Mouse (Mus musculus) intestine, postnatal 0 days (tissue): ENCODE measurements around the gene Plekhg5. TPM values are rescaled to one million over a fixed set of nuclear protein-coding genes. Genes with fewer than 3 reads are reported as not detected.
A peak's percentile ranks its signal among the peaks of the same experiment; 100 is the strongest.

Experiments used
- ATAC-seq: fragments of 200-750 bp; cut with Nextera tagmentation; 2 replicates; pipeline ENCODE4 v1.8.0; 2017; ENCODE audit warnings: mild to moderate bottlenecking, moderate TSS enrichment, moderate library complexity
- H3K27ac ChIP-seq: fragments of 300-500 bp; sonication (generic); 2 replicates; pipeline ENCODE4 v1.5.1; 2014; ENCODE audit warnings: mild to moderate bottlenecking, low read depth, low read length, moderate library complexity
- H3K27me3 ChIP-seq: fragments of 300-500 bp; sonication (generic); replicated peaks from 2 replicates; pipeline ENCODE4 v1.6.1; 2014; ENCODE audit warnings: low read length, mixed read lengths; ENCODE audit not compliant: control insufficient read depth, insufficient read depth
- H3K36me3 ChIP-seq: fragments of 300-500 bp; sonication (generic); 2 replicates; pipeline ENCODE4 v1.6.1; 2014; ENCODE audit warnings: mild to moderate bottlenecking, moderate library complexity; ENCODE audit not compliant: control insufficient read depth, insufficient read depth
- H3K4me1 ChIP-seq: fragments of 300-500 bp; sonication (generic); replicated peaks from 2 replicates; pipeline ENCODE4 v1.6.1; 2014; ENCODE audit warnings: antibody characterized with exemption, low read length, mixed read lengths; ENCODE audit not compliant: control insufficient read depth, insufficient read depth
- H3K4me2 ChIP-seq: fragments of 300-500 bp; sonication (generic); replicated peaks from 2 replicates; pipeline ENCODE4 v1.6.1; 2014; ENCODE audit warnings: low read depth, mild to moderate bottlenecking, moderate library complexity
- H3K4me3 ChIP-seq: fragments of 300-500 bp; sonication (generic); 2 replicates; pipeline ENCODE4 v1.5.1; 2014; ENCODE audit warnings: low read depth, low read length
- H3K9ac ChIP-seq: fragments of 300-500 bp; sonication (generic); 2 replicates; pipeline ENCODE4 v1.6.1; 2014; ENCODE audit warnings: mild to moderate bottlenecking, low read depth, low read length
- H3K9me3 ChIP-seq: fragments of 300-500 bp; sonication (generic); 2 replicates; pipeline ENCODE4 v1.6.1; 2016; ENCODE audit warnings: mixed run types; ENCODE audit not compliant: control insufficient read depth
- CTCF ChIP-seq: sonication (generic); IDR thresholded peaks from 2 replicates; pipeline ENCODE4 v1.5.1; 2016; ENCODE audit warnings: low read depth, mild to moderate bottlenecking, control low read depth, antibody characterized with exemption, moderate library complexity
- WGBS: fragments of 180-500 bp; shearing (Covaris S2); extraction: QIAGEN DNeasy Blood & Tissue Kit; methylation state at CpG from one replicate; pipeline ENCODE4 v1.1.7; 2014; 5-methylcytosine and 5-hydroxymethylcytosine counted together
- polyA plus RNA-seq: library from polyadenylated mRNA; unstranded; fragments of >200 nt; fragmentation: Nextera tagmentation; extraction: Ambion mirVana; gene quantifications from 2 replicates; pipeline ENCODE4 v1.2.1, GENCODE M21; 2015

Plekhg5 gene
- polyA plus RNA-seq, 1 experiment from 2014 or later: 14.0 TPM

DNA sequence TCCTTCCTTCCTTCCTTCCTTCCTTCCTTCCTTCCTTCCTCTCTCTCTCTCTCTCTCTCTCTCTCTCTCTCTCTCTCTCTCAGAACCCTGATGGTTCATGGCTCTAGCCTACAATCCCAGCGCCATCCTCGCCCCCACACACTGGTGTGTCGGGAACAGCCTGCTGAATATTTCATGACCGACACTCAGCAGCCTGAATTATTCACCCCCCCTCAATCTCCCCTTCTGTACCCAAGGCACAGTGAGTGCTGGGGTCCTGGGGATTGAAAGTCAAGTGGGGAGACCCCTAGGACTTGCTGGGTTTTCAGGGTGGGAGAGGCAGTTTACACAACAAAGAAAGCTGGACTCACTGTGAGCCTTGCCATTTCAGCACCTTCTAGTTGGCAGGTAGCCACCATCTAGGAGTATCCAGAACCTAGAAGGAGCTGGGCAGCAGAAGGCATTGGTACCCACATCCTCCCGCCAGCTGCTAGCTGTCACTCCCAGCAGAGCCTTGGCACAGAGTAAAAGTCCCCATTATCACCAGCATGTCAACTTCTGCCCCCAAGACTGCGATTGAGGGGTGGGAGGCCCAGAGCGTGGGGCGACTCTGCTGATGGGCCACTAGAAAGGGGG is 69.3 kb downstream of the Plekhg5 start:
- Histone ChIP-seq H3K27ac (no peak overlapping the region), H3K9ac (no peak overlapping the region), H3K4me3 (no peak overlapping the region), H3K4me2 (no peak overlapping the region), H3K36me3 (no peaks in the 10 kb centered on the region), H3K4me1 (no peaks in the 10 kb centered on the region), H3K27me3 (peaks cover 5% of the 10 kb centered on the region; the same call in 1 of the 2 replicates), H3K9me3 (no peaks in the 10 kb centered on the region)
- TF ChIP-seq CTCF: no peak
- no peak for ATAC-seq
- 69% methylated on average over 8 of the region's 8 CpGs for WGBS

DNA sequence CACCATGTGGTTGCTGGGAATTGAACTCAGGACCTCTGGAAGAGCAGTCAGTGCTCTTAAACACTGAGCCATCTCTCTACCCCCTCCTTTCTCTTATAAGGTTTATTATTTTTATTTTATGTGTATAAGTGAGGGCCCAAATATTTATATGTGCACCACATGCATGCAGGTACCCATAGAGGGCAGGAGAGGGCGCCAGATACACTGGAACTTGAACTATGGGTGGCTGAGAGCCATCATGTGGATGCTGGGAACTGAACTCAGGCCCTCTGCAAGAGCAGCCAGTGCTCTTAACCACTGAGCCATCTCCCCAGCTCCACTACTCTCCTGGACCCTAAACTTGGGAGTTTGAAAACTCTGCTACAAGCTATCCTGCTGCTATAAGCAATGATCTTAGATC is 71.3 kb downstream of the Plekhg5 start:
- ATAC-seq: no peak
- WGBS: 43% methylated on average over 1 of the region's 1 CpGs
- peak; percentile 41 for TF ChIP-seq CTCF
- Histone ChIP-seq H3K9ac (no peak overlapping the region), H3K36me3 (no peaks in the 10 kb centered on the region), H3K27ac (no peak overlapping the region), H3K9me3 (no peaks in the 10 kb centered on the region), H3K4me3 (no peak overlapping the region), H3K4me1 (no peaks in the 10 kb centered on the region), H3K27me3 (peaks cover 5% of the 10 kb centered on the region; the same call in 1 of the 2 replicates), H3K4me2 (no peak overlapping the region)

- Histone ChIP-seq H3K9me3 (no peaks in the 10 kb centered on the region), H3K9ac (no peak overlapping the region), H3K4me3 (no peak overlapping the region), H3K4me1 (no peaks in the 10 kb centered on the region), H3K36me3 (no peaks in the 10 kb centered on the region), H3K27me3 (peaks cover 5% of the 10 kb centered on the region; the same call in 1 of the 2 replicates), H3K4me2 (no peak overlapping the region), H3K27ac (no peak overlapping the region)
- WGBS: 51% methylated on average over 10 of the region's 10 CpGs
- TF ChIP-seq CTCF: no peak
- ATAC-seq: no peak
These were observed 73.2 kb downstream of the Plekhg5 start for GRCm38 (mm10) chr4:152145473-152145872.

DNA sequence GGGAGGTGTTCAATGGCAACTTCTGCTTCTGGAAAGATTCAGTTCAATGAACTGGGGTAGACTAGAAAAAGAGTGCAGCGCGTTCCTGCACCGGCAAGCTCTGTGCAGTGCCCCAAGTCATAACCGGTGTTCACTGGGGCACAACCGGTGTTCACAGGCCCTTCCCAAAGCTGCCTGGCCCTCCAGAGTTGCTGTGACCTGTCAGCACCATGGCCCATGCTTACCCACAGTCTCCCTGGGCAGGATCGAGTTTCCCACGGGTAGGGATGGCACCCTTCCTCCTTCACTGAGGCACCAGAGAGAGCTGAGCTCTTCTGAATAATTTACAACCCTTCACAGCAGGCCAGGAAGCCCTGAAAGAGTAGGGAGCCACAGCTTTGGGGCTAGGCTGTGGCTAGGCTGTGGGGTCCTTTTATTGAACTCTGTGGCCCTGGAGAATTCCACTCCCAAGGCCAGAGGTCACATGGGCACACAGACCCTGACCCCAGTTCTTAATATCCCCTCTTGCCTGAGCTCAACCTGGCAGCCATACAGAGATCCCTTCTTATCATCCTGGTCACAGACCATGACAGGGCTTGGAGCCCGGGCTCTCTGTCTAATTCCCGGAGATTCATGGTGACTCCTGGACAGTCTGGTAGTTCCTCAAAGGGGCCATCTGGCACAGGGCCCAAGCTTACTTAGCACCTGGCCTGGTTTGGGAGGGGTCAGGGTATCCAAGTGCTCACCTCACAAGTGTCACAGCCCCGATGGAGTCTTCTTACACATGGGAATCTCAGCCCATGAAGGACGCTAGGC is 73.9 kb downstream of the Plekhg5 start:
- no peaks in the 10 kb centered on the region for H3K9me3 ChIP-seq
- H3K4me3 ChIP-seq: no peak overlapping the region
- H3K27ac ChIP-seq: no peak overlapping the region
- WGBS: 63% methylated on average over 11 of the region's 11 CpGs
- H3K36me3 ChIP-seq: no peaks in the 10 kb centered on the region
- H3K9ac ChIP-seq: no peak overlapping the region
- TF ChIP-seq CTCF: no peak
- no peak for ATAC-seq
- no peaks in the 10 kb centered on the region for H3K4me1 ChIP-seq
- H3K4me2 ChIP-seq: no peak overlapping the region
- peaks cover 10% of the 10 kb centered on the region for H3K27me3 ChIP-seq

GRCm38 (mm10) chr4:152150546-152150945 is 78.2 kb downstream of the Plekhg5 start:
- no peak for ATAC-seq
- Histone ChIP-seq H3K9me3 (no peaks in the 10 kb centered on the region), H3K4me2 (no peak overlapping the region), H3K27ac (no peak overlapping the region), H3K27me3 (peaks cover 29% of the 10 kb centered on the region), H3K4me1 (no peaks in the 10 kb centered on the region; the same call in 1 of the 2 replicates), H3K36me3 (no peaks in the 10 kb centered on the region), H3K4me3 (no peak overlapping the region), H3K9ac (no peak overlapping the region)
- 67% methylated on average over 4 of the region's 4 CpGs for WGBS
- TF ChIP-seq CTCF: no peak

GRCm38 (mm10) chr4:152151451-152151965 is 79.2 kb downstream of the Plekhg5 start:
- peak overlapping the region; percentile 69 for H3K4me2 ChIP-seq
- H3K9me3 ChIP-seq: no peaks in the 10 kb centered on the region
- H3K27me3 ChIP-seq: peaks cover 29% of the 10 kb centered on the region
- H3K4me1 ChIP-seq: no peaks in the 10 kb centered on the region; the same call in 1 of the 2 replicates
- TF ChIP-seq CTCF: no peak
- no peak overlapping the region for H3K9ac ChIP-seq
- WGBS: 32% methylated on average over 7 of the region's 7 CpGs
- no peaks in the 10 kb centered on the region for H3K36me3 ChIP-seq
- no peak overlapping the region for H3K27ac ChIP-seq
- peak overlapping the region; percentile 28 for H3K4me3 ChIP-seq
- no peak for ATAC-seq
